Mouse (Mus musculus): ENCODE measurements at regions not wholly inside any gene's neighbourhood (a gene's known extent, or its start where the extent isn't known, plus 50 kb on each side); places are given as distances from the start of the nearest gene placed in this dataset.

- DNase-seq: no peak
Observed at GRCm38 (mm10) chr10:61034056-61034455, 55.1 kb upstream of the Pcbd1 start.

- peak in 1 of 2 experiments; percentile 9 for DNase-seq
Observed at GRCm38 (mm10) chr10:61028598-61028997, 60.5 kb upstream of the Pcbd1 start.

GRCm38 (mm10) chr10:61027215-61027614 lies 61.9 kb upstream of the Pcbd1 start:
- no peak for DNase-seq

DNA sequence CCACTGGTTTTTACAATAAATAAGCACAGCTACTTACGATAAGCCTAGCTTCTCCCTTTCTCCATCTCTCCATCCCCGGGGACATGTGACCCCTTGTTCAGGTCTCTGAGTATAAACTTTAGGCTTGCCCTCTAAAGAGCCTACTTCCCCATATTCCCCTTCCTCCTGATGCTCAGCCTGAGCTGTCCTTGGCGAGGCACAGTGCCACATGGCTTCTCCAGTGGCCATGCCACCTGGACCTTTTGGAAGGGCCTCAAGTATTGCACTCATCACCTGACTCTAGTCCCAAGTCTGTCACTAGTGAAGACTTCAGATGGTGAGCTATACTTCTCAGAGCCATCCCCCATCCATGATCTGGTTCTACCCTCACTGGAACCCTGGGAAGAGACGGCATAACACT lies 64.1 kb upstream of the Pcbd1 start:
- peak; percentile 33 to 56 for DNase-seq

DNA sequence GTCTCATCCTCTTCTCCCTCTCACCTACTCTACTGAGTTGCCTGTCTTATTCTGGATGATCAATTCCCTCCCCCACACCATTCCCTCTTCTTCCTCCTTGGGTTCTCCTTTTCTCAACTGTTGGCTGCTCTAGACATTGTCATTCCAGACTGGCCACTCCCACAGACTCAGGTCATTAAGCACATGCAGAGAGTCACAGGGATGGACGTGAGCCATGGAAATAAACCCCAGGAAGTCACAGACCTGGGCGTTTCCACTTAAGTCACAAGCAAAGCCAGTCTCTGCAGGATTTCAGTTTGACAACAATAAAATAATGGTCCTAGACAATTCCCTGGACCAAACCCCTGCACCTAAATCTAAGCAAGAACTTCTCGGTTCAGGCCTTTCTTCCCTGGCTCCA lies 65.0 kb upstream of the Pcbd1 start:
- no peak for DNase-seq

- DNase-seq: no peak
Observed at GRCm38 (mm10) chr10:61023431-61023830, 65.7 kb upstream of the Pcbd1 start.

DNA sequence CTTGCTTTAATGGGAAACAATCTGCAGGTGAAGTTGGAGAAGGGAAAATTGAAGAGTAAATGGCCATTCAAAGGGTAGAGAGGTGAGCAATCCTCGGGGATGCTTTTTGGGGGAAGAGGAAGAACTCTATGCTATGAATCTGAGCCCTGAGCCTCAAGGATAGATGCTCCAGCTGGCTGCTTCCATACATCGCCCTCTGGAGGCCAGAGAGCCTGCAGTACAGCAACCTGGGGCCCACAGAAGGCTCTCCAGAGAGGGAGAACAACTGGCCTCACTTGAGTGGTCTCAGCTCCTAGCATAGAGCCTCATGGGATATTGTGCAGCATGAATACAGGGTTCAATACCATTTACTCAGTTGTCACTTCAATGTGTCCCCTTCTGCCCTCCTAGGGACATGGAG lies 69.6 kb upstream of the Pcbd1 start:
- DNase-seq: peak; percentile 17 to 24

GRCm38 (mm10) chr10:61012199-61012695 lies 76.9 kb upstream of the Pcbd1 start:
- no peak for DNase-seq

DNA sequence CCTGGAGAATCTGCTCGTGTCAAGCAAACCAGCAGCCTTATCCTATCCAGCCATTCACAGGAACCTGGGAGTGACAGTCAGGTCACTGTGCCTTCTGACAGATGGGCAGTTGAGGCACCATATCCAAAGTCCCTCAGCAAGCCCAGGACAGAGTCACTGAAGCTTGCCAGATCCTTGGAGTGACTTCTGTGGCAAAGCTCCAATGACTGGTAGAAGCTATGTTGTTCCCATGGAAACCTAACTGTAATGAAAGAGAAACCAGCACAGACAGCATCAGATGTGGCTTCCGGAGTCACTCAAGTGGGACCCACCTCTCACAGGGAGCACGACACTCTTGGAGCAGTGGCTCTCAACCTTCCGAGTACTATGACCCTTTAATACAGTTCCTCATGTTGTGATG lies 78.4 kb upstream of the Pcbd1 start:
- no peak for DNase-seq

DNA sequence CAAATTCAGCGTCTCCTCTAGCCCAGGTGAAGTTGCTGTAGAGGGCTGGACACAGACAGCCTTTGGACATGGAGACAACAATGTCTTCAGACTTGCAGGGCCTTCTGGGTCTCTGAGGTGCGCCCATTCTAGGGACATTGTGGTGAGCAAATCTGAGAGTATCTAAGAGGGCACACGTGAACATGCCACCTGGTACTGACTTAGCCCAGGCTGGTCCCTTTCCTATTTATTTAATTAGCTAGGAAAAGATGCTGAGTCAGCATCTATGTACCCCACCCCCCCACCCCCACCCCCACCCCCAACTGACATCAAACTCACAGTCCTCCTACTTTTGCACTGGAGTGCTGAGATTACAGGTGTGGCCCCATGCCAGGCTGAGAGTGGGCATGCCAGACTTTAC lies 81.7 kb upstream of the Pcbd1 start:
- DNase-seq: no peak

DNA sequence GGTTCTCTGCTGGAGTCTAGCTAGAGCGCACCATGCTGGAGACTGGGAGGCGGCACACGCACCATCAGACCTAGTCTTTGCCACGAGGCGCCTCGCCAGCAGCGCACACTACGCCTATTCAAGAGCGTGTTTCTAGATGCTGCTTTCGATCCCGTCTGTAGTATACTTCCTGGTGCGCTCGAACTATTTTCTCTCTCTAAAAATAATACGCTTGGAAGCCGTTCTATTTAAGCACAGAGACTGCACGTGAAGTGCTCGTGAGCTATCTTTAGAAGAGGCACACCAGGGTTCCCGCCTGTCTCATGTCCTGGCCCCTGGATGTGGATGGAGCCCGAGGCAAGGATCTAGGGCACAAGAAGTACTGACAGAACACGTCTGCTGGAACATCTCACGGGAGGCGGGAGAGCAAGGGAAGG lies 87.4 kb upstream of the Pcbd1 start:
- no peak for DNase-seq

- no peak for DNase-seq
Observed at GRCm38 (mm10) chr10:60997393-60997792, 91.7 kb upstream of the Pcbd1 start.

- no peak for DNase-seq
Observed at GRCm38 (mm10) chr10:60995908-60996640, 93.1 kb upstream of the Pcbd1 start.

- no peak for DNase-seq
Observed at GRCm38 (mm10) chr10:60985109-60985576, 104.0 kb upstream of the Pcbd1 start.

DNA sequence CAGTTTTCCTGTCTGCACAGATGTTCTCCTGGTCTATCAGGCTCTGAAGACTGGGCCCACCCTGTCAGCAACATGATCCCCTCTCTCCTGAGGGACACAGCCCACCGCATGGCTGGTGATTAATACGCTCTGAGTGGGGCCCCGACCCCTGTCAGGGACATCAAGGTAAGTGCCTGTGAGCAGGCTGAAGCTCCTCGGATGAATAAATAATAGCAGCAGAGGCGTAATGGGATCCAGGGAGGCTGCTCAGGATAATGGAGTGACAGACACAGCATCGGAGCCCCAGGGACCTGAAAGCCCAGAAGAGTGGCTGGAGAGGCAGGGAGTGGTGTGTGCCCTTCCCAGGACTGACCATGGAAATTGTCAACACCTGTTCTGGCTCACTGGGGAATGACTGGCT lies 107.4 kb upstream of the Pcbd1 start:
- DNase-seq: no peak

GRCm38 (mm10) chr10:60973615-60974014 lies 115.5 kb upstream of the Pcbd1 start:
- DNase-seq: no peak

DNA sequence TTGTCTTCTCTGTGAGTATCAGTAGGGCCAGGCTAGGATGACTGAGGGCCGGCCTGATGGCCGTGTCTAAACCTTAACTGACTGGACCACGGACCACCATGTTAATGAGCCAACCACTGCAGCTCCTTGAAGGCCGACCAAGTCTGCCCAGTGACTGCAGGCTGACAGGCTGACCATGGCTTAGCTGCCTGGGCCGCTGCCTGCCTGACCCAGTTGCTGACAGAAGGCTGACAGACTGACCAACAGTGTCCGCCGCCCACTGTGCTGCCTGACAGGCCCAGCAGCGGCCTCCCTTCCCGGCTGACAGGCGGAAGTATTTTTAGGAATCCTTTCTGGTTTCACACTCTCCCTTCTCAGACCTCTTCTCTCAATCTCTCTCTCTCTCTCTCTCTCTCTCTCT lies 124.3 kb upstream of the Pcbd1 start:
- peak; percentile 36 to 51 for DNase-seq

- DNase-seq: peak; percentile 19 to 20
Observed at GRCm38 (mm10) chr10:60957820-60958233, 126.4 kb upstream of the Unc5b start.

DNA sequence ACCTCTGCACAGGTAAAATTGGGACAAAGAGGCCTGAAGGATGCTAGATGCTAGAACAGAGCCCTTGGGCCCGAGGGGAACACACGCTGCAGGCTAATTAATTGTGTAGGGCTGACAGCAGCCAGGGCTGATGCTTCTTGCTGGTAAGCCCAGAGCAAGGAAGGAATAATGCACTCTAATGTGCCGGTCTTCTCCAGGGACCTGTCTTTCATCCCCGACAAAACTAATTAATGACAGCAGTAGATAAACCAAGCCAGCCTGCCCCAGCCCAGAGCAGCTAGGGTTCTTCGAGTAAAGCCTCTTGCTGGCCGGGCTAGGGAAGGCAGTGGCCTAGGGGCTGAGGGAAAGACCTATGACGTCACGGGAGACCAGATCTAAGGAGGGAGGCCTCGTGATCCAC lies 124.1 kb upstream of the Unc5b start:
- DNase-seq: no peak

- no peak for DNase-seq
Observed at GRCm38 (mm10) chr10:60952495-60952894, 121.1 kb upstream of the Unc5b start.

DNA sequence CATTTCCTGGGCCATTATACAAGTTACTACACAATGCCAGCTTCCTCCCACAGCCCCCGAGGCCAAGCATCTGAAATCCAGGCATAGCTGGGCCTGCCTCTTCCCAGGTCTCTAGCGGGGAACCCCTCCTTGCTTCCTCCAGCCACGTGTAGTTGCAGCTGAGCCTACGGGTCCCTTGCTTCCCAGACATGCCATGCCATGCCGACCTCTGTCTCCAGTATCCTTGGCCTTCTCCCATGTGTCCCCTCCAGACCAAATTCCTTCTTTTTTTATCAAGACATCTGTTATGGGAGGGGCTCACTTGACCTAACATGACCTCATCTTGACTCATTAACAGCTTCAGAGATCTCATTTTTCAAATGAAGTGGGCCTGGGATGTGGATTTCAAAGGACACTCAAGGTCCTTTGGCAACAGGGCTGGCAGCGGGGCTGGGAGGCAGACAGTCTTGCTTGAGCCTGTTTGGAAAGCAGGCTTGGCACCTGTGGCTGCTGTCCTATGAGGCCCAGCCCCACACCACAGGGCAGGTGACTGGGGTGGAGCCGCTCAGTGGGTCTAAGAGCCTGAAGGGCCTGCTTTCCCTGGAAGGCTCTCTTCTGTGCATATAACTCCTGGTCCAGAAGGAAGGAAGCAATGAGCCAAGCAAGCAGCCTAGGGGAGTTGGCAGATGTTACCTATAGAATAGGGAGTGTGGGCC lies 117.7 kb upstream of the Unc5b start:
- no peak for DNase-seq

DNA sequence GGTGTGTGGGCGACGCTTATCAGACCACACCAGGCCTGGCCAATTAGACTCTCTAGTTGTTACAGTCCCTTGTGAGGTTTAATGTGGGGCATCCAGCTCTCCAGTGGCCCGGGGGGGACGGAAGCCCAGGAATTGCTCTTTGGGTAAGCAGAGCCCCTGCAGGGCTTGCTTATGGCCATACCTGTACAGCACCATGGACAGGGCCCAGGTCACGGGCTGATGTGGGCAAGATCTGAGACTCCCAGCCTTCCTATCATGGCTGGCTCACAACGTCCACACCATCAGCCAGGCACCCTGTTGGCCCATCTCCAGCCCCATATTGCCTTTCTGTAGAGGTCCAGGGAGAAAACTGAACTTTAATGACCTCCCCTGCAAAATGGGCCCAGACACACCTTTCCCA lies 111.7 kb upstream of the Unc5b start:
- DNase-seq: no peak

DNA sequence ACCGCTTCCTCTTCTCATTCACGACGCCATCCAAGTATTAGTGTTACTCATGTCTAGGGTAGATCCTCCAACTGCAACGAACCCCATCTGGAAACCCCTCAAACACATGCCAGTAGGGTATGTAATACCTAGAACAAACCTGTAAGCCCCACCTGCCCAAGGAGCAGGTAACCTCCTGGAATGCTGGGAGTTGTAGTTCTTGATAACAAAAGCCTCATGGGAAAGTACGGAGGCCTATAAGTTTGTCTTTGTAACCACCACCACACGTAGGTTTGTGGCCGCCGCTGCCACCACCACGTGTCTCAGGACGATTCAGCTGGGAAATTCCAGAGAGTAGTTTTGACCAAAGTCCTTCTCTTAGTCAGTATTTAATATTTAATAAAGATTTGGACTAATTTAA lies 107.4 kb upstream of the Unc5b start:
- no peak for DNase-seq

- no peak for DNase-seq
Observed at GRCm38 (mm10) chr10:60937517-60937866, 106.1 kb upstream of the Unc5b start.

All from cerebellum, adult 18-20 months (tissue).